Mouse (Mus musculus) limb, embryonic 11.5 days (tissue): ENCODE results near the gene Cldn18. TPM values are rescaled to one million over a fixed set of nuclear protein-coding genes. Genes with fewer than 3 reads are reported as not detected.

ENCODE experiments used
- polyA plus RNA-seq: library from polyadenylated mRNA; unstranded; fragments of >200 nt; fragmentation: Nextera tagmentation; extraction: Ambion mirVana; gene quantifications from 2 replicates; pipeline ENCODE4 v1.2.1, GENCODE M21; 2014

Gene Cldn18
- polyA plus RNA-seq, 1 experiment from 2014 or later, result not detected

Other genes with a start within 250 kb of the Cldn18 start
- 20.5 and 20.6 TPM in 2 replicates for gene Armc8, start 148.4 kb downstream of the Cldn18 start, polyA plus RNA-seq
- 31.2 and 35.4 TPM in 2 replicates for gene Dbr1, start 141.5 kb downstream of the Cldn18 start, polyA plus RNA-seq
- gene A4gnt, start 104.8 kb downstream of the Cldn18 start, polyA plus RNA-seq, result not detected in 2 replicates
- 19.1 and 22.9 TPM in 2 replicates for gene Dzip1l, start 87.8 kb downstream of the Cldn18 start, polyA plus RNA-seq
- 0.14 and 0.20 TPM in 2 replicates for gene Sox14, start 158.9 kb upstream of the Cldn18 start, polyA plus RNA-seq